Mouse (Mus musculus) CH12F3 (cell line): ENCODE results near the gene Car4.

Experiments
- in situ Hi-C: fragments of 300-500 bp; cut with MboI; formaldehyde crosslinking; loops from 2 replicates; pipeline ENCODE4 v1.14.3; 2020; ENCODE audit warnings: low sequenced_read_pairs

Car4 gene

DNA sequence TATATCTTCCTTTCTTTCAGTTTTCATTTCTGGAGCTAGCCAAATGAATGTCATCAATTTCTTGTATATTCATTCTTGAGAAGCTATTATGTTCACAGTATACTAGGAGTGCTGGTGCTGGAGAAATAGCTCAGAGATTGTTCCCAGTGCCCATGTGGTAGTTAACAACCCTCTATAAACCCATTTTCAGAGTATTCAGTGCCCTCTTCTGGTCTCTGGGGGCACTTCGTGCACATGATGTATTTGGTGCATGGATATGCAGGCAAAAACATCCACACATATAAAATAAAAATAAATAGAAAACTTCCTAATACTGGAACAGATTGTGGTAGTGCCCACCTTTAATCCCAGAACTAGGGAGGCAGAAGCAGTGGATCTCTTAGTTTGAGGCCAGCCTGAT, 35.4 kb downstream of the Car4 start:
- in situ Hi-C loops: no loop called here

DNA sequence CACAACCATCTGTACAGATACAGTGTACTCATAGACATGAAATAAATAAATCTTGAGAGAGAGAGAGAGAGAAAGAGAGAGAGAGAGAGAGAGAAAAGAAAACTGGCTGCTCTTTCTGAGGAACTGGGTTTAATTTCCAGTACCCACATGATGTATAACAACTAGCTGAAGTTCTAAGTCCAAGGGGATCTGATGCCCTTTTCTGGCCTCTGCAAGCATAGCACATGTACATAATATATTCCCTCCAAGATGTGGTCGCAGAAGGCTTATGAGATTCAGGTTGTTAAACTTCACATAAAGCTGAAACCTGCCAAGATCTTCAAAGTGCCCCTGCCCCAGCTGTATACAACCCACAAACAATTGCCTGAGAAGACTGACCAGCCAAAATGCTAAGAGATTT, 37.7 kb downstream of the Car4 start:
- in situ Hi-C loops: no loop called here

DNA sequence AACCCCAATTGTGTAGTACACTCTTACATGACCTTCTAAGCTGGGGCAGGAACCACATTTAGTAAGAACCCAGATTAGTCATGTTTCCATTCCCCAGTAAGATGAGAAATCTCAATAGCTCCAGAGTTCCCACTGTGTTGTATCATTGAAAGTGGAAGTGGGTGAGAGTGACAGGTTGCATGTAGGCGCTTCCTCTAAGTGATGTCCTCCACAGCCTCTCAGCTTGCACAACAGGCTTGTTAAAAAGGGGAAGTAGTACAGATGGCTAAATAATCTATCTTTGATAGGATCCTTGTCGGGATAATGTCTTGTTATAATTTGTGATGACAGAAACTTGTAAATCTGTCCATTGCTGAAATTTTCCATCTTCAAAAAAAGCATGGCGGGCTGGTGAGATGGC, 46.0 kb downstream of the Car4 start:
- in situ Hi-C loops: no loop called here

DNA sequence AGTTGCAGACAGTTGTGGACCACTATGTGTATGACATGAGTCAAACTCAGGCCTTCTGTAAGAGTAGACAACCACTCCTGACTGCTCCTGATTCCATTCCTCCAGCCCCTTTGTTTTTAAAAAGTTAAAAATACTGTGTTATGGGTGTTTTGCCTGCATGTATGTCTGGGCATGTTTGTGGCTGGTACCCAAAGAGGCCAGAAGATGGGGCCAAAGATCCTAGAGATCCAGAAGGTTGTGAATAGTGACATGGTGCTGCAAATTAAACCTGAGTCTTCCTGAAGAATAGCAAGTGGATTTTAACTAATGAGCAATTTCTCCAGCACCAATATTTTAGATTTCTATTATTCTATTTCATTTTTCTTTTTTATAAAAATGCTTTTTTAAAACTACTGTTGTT, 55.5 kb downstream of the Car4 start:
- in situ Hi-C loops: no loop called here
